Mouse (Mus musculus) gastrocnemius, adult 8-10 months (tissue): ENCODE results near the gene Fbxo44. TPM values are rescaled to one million over a fixed set of nuclear protein-coding genes. Genes with fewer than 3 reads are reported as not detected.
A peak's percentile ranks its signal among the peaks of the same experiment; 100 is the strongest.

Experiments
- DNase-seq, 2 experiments: peaks; one replicate each; pipeline ENCODE4 v3.0.0; 2022; ENCODE audit warnings: low spot score in 2 of 2
- total RNA-seq, 4 experiments: library from RNA; stranded (reverse); gene quantifications; 2 replicates each; pipeline ENCODE4 v1.2.4; 2022

Gene Fbxo44
- total RNA-seq, 4 experiments from 2014 or later, result 7.3 to 11.0 (median 8.3) TPM

- DNase-seq, result no peak
Observed at GRCm38 (mm10) chr4:148165551-148165950, 5.3 kb upstream of the Fbxo44 start.

DNA sequence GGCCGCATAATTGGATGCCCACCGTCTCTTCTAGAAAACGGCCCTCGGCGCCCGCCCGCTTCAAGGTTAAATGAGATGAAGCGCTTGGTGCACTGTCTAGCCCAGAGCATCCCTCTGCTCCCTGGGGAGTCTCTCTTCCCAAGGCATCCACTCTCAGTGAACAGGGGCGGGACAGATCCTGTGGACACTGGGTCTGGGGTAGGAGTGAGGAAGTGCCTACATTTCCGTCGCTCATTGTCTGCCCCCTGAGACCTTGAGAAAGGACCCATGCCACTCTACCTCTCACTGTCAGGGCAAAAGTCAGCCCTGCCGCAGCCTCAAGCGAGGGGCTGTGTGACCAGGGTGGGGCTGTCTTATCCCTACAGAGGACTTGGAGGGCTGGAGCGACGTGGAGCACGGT, 4.2 kb upstream of the Fbxo44 start:
- DNase-seq, result no peak

DNA sequence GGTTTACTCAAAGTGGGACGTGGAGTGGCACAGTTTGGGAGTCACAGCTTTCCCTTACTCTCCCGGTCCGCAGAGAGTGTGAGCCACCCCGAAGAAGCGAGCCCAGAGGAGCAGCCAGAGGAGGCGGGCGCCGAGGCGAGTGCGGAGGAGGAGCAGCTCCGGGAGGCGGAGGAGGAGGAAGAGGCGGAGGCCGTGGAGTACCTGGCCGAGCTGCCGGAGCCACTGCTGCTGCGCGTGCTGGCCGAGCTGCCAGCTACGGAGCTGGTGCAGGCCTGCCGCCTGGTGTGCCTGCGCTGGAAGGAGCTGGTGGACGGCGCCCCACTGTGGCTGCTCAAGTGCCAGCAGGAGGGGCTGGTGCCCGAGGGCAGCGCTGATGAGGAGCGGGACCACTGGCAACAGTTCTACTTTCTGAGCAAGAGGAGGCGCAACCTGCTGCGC, 3.7 kb upstream of the Fbxo44 start:
- DNase-seq, result peak; percentile 51 to 75

- DNase-seq, result peak; percentile 90 to 91
Observed at GRCm38 (mm10) chr4:148159544-148160435, 492 bp downstream of the Fbxo44 start.

GRCm38 (mm10) chr4:148158436-148159348, 1.6 kb downstream of the Fbxo44 start:
- no peak for DNase-seq

DNA sequence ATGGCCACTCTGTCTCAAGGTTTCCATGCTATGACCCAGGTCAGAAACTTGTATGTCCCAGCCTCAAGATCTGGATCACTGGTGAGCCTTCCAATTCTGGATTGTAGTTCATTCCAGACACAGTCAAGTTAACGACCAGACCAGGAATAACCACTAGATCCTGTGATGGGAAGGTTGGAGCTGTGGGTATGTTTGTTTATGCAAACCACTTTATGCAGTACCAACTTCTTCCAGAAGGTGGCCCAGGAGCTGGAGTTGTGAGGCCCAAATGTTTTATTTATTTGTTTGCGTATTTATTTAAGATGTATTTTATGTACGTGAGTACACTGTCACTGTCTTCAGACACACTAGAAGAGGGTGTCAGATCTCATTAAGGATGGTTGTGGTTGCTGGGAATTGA, 5.3 kb downstream of the Fbxo44 start:
- no peak for DNase-seq

DNA sequence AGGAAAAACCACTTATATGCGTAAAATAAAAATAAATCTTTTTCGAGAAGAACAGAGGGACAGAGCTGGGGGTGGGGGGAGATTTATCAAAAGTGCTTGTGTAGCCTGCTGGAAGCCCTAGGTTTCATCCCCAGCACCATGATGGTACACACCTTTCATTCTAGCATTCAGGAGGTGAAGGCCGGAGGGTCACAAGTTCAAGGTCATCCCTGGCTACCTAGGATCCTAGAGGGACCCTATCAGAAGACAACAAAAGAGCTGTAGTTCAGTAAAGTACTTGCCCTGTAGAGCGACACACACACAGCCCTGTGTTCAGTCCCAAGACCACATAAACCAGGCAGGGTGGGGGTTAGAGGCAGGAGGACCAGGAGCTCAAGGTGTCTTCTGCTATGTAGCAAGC, 6.3 kb downstream of the Fbxo44 start:
- no peak for DNase-seq

DNA sequence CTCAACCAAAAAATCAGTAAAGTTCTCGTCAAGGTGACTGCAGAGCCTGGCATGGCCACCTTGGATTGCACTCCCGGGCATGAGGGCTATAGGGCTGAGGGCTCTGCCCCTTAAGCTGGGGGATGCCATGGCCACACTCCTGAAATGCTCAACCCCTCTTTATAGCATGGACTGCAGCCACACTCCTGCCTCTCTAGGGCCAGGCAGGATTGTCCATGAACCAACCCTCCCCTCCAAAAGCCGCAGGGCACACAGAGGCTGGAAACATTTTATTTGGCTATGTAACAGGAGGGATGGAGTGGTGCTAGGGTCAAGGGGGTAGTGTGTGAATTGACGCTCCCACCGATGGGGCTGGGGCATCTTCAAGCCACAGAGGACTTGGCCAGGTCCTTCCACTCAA, 7.7 kb downstream of the Fbxo44 start:
- DNase-seq, result no peak

DNA sequence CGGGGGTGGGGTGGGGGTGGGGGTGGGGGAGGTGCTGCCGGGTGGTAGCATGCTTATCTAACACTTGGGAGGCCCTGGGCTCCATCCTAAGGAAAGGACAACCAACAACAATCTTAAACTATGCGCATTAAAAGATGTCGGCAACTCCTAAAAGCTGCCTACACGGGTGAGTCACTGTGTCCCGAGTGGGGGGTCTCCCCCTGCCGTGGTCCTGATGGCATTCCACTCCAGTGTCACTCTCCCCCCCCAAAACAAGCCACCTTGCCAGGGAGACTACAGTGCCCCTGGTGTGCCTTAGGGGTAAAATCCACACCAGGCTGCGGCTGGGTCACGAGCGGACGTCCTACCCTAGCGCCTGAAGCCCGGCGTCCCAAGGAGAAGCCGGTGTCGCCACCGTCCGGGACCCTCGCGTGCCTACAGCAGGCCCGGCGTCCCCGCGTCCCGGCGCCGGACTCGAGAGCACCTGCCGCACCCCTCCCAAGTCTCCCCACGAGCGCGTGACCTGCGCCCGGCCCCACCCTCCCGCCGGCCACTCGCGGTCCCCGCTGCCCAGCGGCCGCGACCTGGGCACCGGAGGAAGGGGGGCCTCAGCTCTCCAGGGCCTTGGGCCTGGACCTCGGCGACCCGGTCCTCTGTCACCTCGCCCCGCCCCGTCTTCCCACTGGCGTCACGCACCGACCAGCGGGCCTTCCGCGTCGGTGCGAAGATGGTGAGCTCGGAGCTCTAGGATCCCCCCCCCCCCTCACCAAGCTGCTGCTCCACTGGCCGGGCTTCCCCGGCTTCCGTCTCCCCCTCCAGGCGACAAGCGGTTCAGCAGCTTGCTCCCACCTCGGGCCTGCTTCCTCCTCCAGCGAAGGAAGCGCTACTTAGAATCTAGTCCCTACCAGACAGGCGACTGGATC, 8.8 kb downstream of the Fbxo44 start, which contains the start of gene Fbxo6:
Gene Fbxo6, minus strand, starts transcription at position 874 of the 902 bp plus-strand sequence.
- peak; percentile 83 to 87 for DNase-seq

DNA sequence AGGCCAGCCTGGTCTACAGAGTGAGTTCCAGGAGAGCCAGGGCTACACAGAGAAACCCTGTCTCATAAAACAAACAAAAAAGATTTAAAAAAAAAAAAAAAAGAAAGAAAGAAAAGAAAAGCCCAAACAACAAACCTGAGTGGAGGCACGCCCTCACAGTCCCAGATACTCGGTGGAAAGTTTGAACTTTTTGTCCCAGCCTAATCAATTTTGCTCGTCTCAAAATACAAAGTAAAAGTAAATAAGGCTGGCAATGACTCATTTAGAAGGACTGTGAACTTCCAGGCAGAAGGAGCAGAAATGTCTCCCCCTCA, 9.4 kb downstream of the Fbxo44 start:
- DNase-seq, result no peak

- no peak for DNase-seq
Observed at GRCm38 (mm10) chr4:148150242-148150641, 10.0 kb downstream of the Fbxo44 start.

DNA sequence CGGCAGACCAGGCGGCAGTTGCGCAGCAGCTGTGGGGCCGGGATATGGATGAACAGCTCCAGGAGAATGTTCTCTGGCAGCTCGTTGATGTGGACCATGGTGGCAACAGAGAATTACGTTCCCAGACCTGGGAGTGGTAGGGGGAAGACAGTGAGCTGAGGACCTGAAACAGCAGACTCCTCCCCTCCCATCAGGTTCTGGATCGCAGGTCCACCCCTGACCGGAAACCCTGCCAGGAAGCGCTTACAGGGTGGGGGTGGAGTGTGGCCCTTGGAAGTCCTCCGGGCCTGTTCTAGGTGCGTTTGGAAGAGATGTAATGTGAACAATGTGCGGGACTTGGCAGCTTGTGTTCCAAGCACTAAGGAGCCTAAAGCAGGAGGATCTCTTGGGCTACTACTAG, 10.7 kb downstream of the Fbxo44 start:
- no peak for DNase-seq

DNA sequence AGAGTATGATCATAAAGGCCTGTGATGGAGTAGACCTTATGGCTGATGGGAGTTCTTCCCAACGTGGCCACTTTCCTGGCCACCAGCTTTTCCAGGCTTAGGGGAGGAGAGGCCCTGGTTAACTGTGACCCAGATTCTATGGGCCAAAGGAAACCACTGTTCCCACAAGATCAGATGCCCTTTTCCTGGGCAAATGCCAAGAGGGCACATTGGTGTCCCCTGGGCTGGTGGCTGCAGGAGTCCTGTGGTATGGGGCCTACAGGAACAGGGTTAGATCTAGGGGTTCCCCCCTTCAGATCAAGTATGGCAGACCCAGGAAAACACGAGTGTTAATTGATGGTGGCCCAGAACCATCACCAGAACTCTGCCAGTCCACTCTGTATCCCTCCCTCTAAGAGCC, 12.6 kb downstream of the Fbxo44 start:
- no peak for DNase-seq

DNA sequence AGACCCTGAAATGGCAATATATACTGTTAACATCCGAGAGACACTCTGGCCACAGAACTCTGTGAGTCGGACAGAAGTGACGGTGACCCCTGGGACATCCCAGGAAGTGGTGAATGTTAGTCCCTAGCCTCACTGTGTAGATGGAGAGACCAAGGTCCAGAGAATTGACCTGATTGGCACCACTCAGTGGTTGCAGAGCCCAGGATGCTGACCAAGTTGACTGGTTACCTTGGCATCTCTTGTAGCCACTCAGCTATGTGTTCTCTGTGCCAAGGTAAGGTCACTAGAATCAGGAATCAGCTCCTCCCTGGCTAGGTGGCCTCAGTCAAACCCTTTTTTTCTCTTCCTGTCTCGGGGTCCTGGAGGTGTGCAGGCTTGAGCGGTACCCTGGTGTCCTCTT, 16.6 kb downstream of the Fbxo44 start:
- no peak for DNase-seq

DNA sequence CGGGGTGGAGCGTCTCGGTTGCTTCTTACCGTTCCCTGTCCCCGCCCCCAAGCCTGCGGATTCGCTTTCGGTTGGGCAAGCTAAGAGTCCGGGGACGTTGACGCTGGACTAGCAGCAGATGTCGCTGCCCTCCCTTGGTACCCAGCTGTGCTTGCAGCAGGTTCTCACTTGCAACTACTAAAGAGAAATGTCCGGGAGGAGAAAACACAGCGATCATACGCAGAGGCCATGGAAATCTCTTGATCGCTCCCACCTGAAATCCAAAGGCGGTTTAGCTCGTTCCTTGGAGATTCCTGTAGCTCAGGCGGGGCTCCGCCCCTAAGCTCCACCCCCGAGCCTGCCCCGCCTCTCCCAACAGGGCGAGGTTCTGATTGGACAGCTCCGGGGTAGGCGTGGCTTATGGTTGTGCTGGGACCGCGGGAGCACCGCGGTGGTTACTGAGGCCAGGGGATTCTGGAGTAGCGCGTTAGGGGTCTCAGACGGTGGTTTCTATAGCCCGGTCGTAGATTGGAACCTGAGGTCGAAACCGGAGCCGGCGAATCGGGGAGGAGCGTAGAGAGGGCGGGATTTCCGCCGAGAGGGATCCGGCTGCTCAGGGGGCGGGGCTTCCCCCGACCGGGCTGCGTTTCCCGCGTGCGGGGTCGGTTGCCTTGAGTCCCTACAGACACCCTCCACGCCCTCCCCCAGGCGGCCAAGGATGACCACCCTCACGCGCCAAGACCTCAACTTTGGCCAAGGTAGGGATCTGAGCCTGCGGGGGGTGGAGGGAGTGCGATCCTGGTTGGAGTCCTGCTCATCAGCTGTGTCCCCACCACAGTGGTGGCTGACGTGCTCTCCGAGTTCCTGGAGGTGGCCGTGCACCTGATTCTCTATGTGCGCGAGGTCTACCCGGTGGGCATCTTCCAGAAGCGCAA, 19.9 kb downstream of the Fbxo44 start:
- peak; percentile 92 for DNase-seq

- no peak for DNase-seq
Observed at GRCm38 (mm10) chr4:148139767-148140097, 20.6 kb downstream of the Fbxo44 start.

DNA sequence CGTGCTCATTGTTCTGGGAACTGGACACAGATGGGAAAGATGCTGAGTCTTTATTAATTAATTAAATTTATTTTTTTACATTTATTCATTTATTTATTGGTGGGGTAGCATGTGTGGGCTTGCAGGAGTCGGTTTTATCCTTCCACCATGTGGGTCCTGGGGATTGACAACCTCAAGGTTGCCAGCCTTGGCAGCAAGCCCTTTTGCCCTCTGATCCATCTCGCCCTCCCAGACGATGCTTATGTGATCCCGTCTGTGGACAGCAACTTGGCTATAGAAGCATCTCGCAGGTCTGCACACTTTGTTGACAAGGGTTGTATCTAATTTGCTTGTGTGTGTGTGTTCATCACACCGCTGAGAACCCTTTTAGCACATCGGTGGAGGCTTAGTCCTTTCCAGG, 22.8 kb downstream of the Fbxo44 start:
- no peak for DNase-seq

- DNase-seq, result no peak
Observed at GRCm38 (mm10) chr4:148134988-148135387, 25.3 kb downstream of the Fbxo44 start.

GRCm38 (mm10) chr4:148131497-148132081, 28.7 kb downstream of the Fbxo44 start:
- no peak for DNase-seq
